Mouse (Mus musculus) testis, postnatal 14 days (tissue): ENCODE measurements around the gene Zfp180.
"Not testable (repeated sequence)": the region's sequence is repeated elsewhere in the genome, so short reads cannot be mapped to it uniquely, and the experiment has no call there.

Source experiments
- DNase-seq: peaks from one replicate; pipeline ENCODE4 v3.0.0; 2021; ENCODE audit warnings: low spot score

Zfp180 gene

GRCm38 (mm10) chr7:24081634-24082431, at the start of gene Zfp180:
TSS of gene Zfp180 (plus strand) at chr7:24081924.
- DNase-seq = peak; percentile 95

GRCm38 (mm10) chr7:24052660-24053304, 28.9 kb upstream of the Zfp180 start, which contains the start of gene Vmn1r183:
TSS of gene Vmn1r183 (plus strand) at chr7:24053254.
- no peak for DNase-seq

GRCm38 (mm10) chr7:24074424-24074823, 7.3 kb upstream of the Zfp180 start:
- not testable (repeated sequence) for DNase-seq

- DNase-seq = no peak
Observed at GRCm38 (mm10) chr7:24082457-24083235, 922 bp downstream of the Zfp180 start.

- DNase-seq = no peak
Observed at GRCm38 (mm10) chr7:24086871-24087270, 5.1 kb downstream of the Zfp180 start.

- no peak for DNase-seq
Observed at GRCm38 (mm10) chr7:24087485-24088125, 5.9 kb downstream of the Zfp180 start.

- no peak for DNase-seq
Observed at GRCm38 (mm10) chr7:24104403-24104802, 22.7 kb downstream of the Zfp180 start.

GRCm38 (mm10) chr7:24105144-24105703, 23.5 kb downstream of the Zfp180 start:
- DNase-seq = no peak

- no peak for DNase-seq
Observed at GRCm38 (mm10) chr7:24110839-24111238, 29.1 kb downstream of the Zfp180 start.

GRCm38 (mm10) chr7:24111772-24112155, 30.0 kb downstream of the Zfp180 start:
- no peak for DNase-seq

GRCm38 (mm10) chr7:24112156-24112856, 30.6 kb downstream of the Zfp180 start, which contains the start of gene Zfp112:
TSS of gene Zfp112 (plus strand) at chr7:24112314.
- DNase-seq = peak; percentile 86

GRCm38 (mm10) chr7:24113001-24113400, 31.3 kb downstream of the Zfp180 start:
- DNase-seq = peak; percentile 42

- no peak for DNase-seq
Observed at GRCm38 (mm10) chr7:24116655-24117054, 34.9 kb downstream of the Zfp180 start.

GRCm38 (mm10) chr7:24133425-24133995, 51.8 kb downstream of the Zfp180 start:
- DNase-seq = no peak

- peak; percentile 82 for DNase-seq
Observed at GRCm38 (mm10) chr7:24133996-24134828, 52.5 kb downstream of the Zfp180 start, which contains the start of gene Zfp235. TSS of gene Zfp235 (plus strand) at chr7:24134169.

- no peak for DNase-seq
Observed at GRCm38 (mm10) chr7:24142566-24142965, 60.8 kb downstream of the Zfp180 start.

- peak; percentile 1 for DNase-seq
Observed at GRCm38 (mm10) chr7:24153272-24153671, 71.5 kb downstream of the Zfp180 start.
